Mouse (Mus musculus) liver, embryonic 12.5 days (tissue): ENCODE measurements around the gene Fgf22. TPM values are rescaled to one million over a fixed set of nuclear protein-coding genes. Genes with fewer than 3 reads are reported as not detected.

Experiments
- ATAC-seq: fragments of 200-750 bp; cut with Nextera tagmentation; 2 replicates; pipeline ENCODE4 v1.8.0; 2017; ENCODE audit warnings: moderate number of reproducible peaks, mild to moderate bottlenecking, moderate library complexity
- H3K27ac ChIP-seq: fragments of 300-500 bp; sonication (generic); 2 replicates; pipeline ENCODE4 v1.5.1; 2016; ENCODE audit warnings: mild to moderate bottlenecking
- H3K27me3 ChIP-seq: fragments of 300-500 bp; sonication (generic); replicated peaks from 2 replicates; pipeline ENCODE4 v1.6.1; 2016; ENCODE audit warnings: mild to moderate bottlenecking, moderate library complexity
- H3K36me3 ChIP-seq: fragments of 300-500 bp; sonication (generic); 2 replicates; pipeline ENCODE4 v1.6.1; 2016; ENCODE audit warnings: mild to moderate bottlenecking, moderate library complexity
- H3K4me1 ChIP-seq: fragments of 300-500 bp; sonication (generic); 2 replicates; pipeline ENCODE4 v1.6.1; 2016
- H3K4me2 ChIP-seq: fragments of 300-500 bp; sonication (generic); 2 replicates; pipeline ENCODE4 v1.6.1; 2016; ENCODE audit warnings: mild to moderate bottlenecking, moderate library complexity
- H3K4me3 ChIP-seq: fragments of 300-500 bp; sonication (generic); 2 replicates; pipeline ENCODE4 v1.5.1; 2016; ENCODE audit warnings: mild to moderate bottlenecking, moderate library complexity
- H3K9ac ChIP-seq: fragments of 300-500 bp; sonication (generic); 2 replicates; pipeline ENCODE4 v1.6.1; 2016; ENCODE audit warnings: mild to moderate bottlenecking, moderate library complexity
- H3K9me3 ChIP-seq: fragments of 300-500 bp; sonication (generic); replicated peaks from 2 replicates; pipeline ENCODE4 v1.6.1; 2016; ENCODE audit warnings: mild to moderate bottlenecking, moderate library complexity
- WGBS: fragments of 180-500 bp; shearing (Covaris S2); methylation state at CpG from one replicate; pipeline ENCODE4 v1.1.7; 2016; ENCODE audit not compliant: insufficient replicate concordance; 5-methylcytosine and 5-hydroxymethylcytosine counted together
- polyA plus RNA-seq: library from polyadenylated mRNA; unstranded; fragments of >200 nt; fragmentation: Nextera tagmentation; extraction: Ambion mirVana; gene quantifications from 2 replicates; pipeline ENCODE4 v1.2.1, GENCODE M21; 2016

Fgf22 gene
- polyA plus RNA-seq, 1 experiment from 2014 or later: 0.11 TPM

GRCm38 (mm10) chr10:79783920-79784800, 29.3 kb downstream of the Fgf22 start:
- H3K27ac ChIP-seq: no peak overlapping the region
- H3K4me1 ChIP-seq: peaks cover 33% of the 10 kb centered on the region
- H3K36me3 ChIP-seq: no peaks in the 10 kb centered on the region
- no peak overlapping the region for H3K4me2 ChIP-seq
- H3K9me3 ChIP-seq: no peaks in the 10 kb centered on the region
- H3K9ac ChIP-seq: no peak overlapping the region
- no peak for ATAC-seq
- 39% methylated on average over 27 of the region's 27 CpGs for WGBS
- peaks cover 61% of the 10 kb centered on the region for H3K27me3 ChIP-seq
- H3K4me3 ChIP-seq: no peak overlapping the region

GRCm38 (mm10) chr10:79788386-79789158, 33.7 kb downstream of the Fgf22 start:
- H3K27me3 ChIP-seq: peaks cover 32% of the 10 kb centered on the region
- H3K4me1 ChIP-seq: peaks cover 15% of the 10 kb centered on the region
- ATAC-seq: no peak
- 16% methylated on average over 7 of the region's 7 CpGs for WGBS
- no peak overlapping the region for H3K4me2 ChIP-seq
- H3K36me3 ChIP-seq: no peaks in the 10 kb centered on the region
- H3K27ac ChIP-seq: no peak overlapping the region
- no peaks in the 10 kb centered on the region for H3K9me3 ChIP-seq
- H3K4me3 ChIP-seq: no peak overlapping the region
- H3K9ac ChIP-seq: no peak overlapping the region

GRCm38 (mm10) chr10:79789581-79789980, 34.7 kb downstream of the Fgf22 start:
- no peak for ATAC-seq
- Histone ChIP-seq H3K9ac (no peak overlapping the region), H3K27ac (no peak overlapping the region), H3K4me1 (peaks cover 25% of the 10 kb centered on the region), H3K36me3 (no peaks in the 10 kb centered on the region), H3K4me3 (no peak overlapping the region), H3K4me2 (no peak overlapping the region), H3K27me3 (peaks cover 35% of the 10 kb centered on the region), H3K9me3 (no peaks in the 10 kb centered on the region)
- 43% methylated on average over 2 of the region's 2 CpGs for WGBS

- 63% methylated on average over 4 of the region's 4 CpGs for WGBS
- Histone ChIP-seq H3K4me2 (no peak within 1 kb of the TSS), H3K27me3 (peaks cover 30% of the 10 kb centered on the region), H3K36me3 (no peaks in the 10 kb centered on the region), H3K4me1 (peaks cover 35% of the 10 kb centered on the region), H3K9ac (no peak within 1 kb of the TSS), H3K4me3 (no peak within 1 kb of the TSS), H3K9me3 (no peaks in the 10 kb centered on the region), H3K27ac (no peak within 1 kb of the TSS)
- no peak for ATAC-seq
Observed at GRCm38 (mm10) chr10:79790861-79791260, 36.0 kb downstream of the Fgf22 start, which contains the start of gene Prss57. Prss57 (minus strand) TSS chr10:79790961.

DNA sequence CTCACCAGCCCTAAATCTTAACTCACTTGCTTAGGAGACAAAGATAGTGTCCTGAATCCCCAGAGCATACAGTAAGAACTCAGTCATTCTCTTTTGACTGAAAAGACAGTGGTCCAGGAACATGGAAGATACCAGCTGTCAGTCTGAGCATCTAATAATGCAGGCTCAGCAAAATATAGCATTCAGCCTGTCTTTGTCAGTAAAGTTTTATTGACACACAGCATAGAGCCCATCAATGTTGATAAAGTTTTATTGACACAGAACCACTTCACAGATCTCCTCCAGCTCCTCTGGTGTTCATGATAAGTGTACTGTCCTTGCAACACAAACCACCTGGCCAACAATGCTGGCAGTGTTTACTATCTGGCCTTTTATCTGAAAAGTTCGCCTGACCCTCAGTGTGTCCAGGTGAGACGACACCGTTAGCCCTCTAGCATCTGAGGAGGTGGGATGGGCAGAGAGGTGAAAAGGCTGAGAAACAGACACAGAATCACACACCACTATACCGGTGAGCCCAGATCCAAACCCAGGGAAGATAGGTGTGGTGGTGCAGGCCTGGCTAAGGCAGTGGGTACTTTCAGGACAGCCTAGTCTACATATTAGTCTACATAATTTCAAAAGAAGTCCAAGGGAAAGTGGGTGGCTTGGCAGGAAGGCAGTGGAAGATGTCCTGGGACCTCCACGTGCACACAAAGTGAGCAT, 37.6 kb downstream of the Fgf22 start:
- Histone ChIP-seq H3K27me3 (peaks cover 26% of the 10 kb centered on the region), H3K27ac (no peak overlapping the region), H3K4me1 (peaks cover 51% of the 10 kb centered on the region), H3K9me3 (no peaks in the 10 kb centered on the region), H3K36me3 (no peaks in the 10 kb centered on the region), H3K4me2 (0 out of 2 replicates have a peak overlapping the region, but pooled peaks have one; percentile 89), H3K4me3 (no peak overlapping the region), H3K9ac (no peak overlapping the region)
- 68% methylated on average over 5 of the region's 5 CpGs for WGBS
- no peak for ATAC-seq

DNA sequence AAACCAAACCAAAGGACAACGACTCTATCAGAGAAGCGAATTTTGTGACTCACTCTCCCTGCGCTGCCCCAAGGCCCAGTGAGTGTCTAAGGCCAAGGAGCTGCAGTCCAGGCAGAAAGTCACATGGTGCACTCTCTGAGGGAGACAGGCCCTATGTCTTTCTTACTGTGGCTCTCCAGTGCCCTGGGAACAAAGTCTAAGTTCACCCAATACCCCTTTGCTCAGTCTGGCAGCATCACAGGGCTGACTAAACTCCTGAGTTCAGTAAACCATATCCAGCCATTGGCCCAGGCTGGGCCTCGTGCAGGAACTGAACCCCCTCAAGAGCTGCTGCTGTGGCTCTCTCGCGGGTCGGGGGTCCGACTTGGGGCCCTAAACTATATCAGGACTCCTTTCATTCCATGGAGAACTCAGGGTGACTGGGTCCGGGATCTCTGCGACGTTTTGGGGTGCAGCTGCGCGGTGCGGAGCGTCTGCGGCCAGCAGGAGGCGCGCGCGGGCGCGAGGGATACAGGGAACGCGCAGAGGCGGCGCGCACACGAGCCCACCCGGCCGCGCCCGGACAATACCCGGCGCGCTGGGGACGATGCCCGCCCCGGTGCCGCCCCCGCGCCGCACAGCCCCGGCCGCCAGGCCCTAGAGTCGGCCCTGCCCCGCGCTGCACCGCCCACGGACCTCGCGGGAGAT, 38.3 kb downstream of the Fgf22 start, which contains the start of gene Palm:
Gene Palm, plus strand, starts transcription at position 522 of the 687 bp plus-strand sequence.
- peak; percentile 18; the same call in 1 of the 2 replicates for ATAC-seq
- Histone ChIP-seq H3K4me2 (peak within 1 kb of the TSS; percentile 89), H3K9ac (peak within 1 kb of the TSS; percentile 74), H3K27me3 (peaks cover 24% of the 10 kb centered on the region), H3K27ac (0 out of 2 replicates have a peak within 1 kb of the TSS, but pooled peaks have one; percentile 3), H3K36me3 (no peaks in the 10 kb centered on the region), H3K9me3 (no peaks in the 10 kb centered on the region), H3K4me3 (peak within 1 kb of the TSS; percentile 66), H3K4me1 (peaks cover 58% of the 10 kb centered on the region)
- WGBS: 5% methylated on average over 51 of the region's 51 CpGs

DNA sequence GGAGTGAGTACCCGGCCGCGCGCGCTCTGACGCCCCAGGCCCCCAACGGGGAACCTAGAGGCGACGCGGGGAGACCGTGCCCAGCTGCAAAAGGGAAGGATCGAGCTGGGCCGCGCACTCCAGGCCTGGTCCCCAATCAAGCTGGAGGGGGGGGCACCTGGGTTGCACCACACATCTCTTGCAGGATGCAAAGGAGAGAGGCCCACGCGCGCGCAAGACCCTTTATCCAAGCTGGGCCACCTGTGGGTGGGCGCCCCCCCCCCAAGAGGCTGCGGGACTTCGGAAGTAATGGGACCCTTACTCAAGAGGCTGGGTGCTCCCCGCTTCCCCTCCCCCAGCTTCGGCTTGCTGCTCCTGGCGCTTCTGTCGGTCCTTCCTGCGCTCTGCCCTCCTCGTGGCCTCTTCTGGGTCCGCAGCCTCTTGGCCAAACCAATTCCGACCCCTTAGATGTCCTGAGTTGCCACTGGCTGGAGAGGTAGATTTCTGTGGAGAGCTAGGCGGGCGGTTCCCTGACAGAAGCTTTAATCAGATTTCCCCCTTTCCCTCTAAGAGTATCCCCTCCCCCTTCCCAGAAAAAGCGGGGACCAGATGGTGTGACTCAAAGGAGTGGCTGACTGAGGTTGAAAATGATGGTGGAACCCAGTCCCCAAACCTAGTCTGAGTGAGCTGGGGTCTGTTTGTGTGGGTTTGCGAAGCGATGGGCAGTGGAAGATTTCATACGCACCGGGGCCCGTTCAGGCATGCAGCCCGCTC, 39.0 kb downstream of the Fgf22 start:
- H3K4me2 ChIP-seq: peak overlapping the region; percentile 89
- H3K4me3 ChIP-seq: peak overlapping the region; percentile 66
- WGBS: 10% methylated on average over 38 of the region's 38 CpGs
- H3K4me1 ChIP-seq: peaks cover 61% of the 10 kb centered on the region
- H3K36me3 ChIP-seq: no peaks in the 10 kb centered on the region
- 0 out of 2 replicates have a peak overlapping the region, but pooled peaks have one; percentile 3 for H3K27ac ChIP-seq
- peaks cover 20% of the 10 kb centered on the region for H3K27me3 ChIP-seq
- no peaks in the 10 kb centered on the region for H3K9me3 ChIP-seq
- peak; percentile 19; the same call in 1 of the 2 replicates for ATAC-seq
- peak overlapping the region; percentile 74 for H3K9ac ChIP-seq

GRCm38 (mm10) chr10:79794491-79794931, 39.6 kb downstream of the Fgf22 start:
- Histone ChIP-seq H3K9me3 (no peaks in the 10 kb centered on the region), H3K4me1 (peaks cover 63% of the 10 kb centered on the region)

GRCm38 (mm10) chr10:79795905-79796304, 41.0 kb downstream of the Fgf22 start:
- Histone ChIP-seq H3K4me1 (peaks cover 65% of the 10 kb centered on the region), H3K27ac (no peak overlapping the region)
- 85% methylated on average over 3 of the region's 3 CpGs for WGBS

More at GRCm38 (mm10) chr10:79794491-79794931, 39.6 kb downstream of the Fgf22 start:
- no peak for ATAC-seq
- Histone ChIP-seq H3K27me3 (peaks cover 18% of the 10 kb centered on the region), H3K4me3 (peak overlapping the region; percentile 66; the same call in 1 of the 2 replicates), H3K4me2 (peak overlapping the region; percentile 89), H3K9ac (peak overlapping the region; percentile 74; the same call in 1 of the 2 replicates), H3K27ac (0 out of 2 replicates have a peak overlapping the region, but pooled peaks have one; percentile 3), H3K36me3 (no peaks in the 10 kb centered on the region)
- 29% methylated on average over 10 of the region's 10 CpGs for WGBS

DNA sequence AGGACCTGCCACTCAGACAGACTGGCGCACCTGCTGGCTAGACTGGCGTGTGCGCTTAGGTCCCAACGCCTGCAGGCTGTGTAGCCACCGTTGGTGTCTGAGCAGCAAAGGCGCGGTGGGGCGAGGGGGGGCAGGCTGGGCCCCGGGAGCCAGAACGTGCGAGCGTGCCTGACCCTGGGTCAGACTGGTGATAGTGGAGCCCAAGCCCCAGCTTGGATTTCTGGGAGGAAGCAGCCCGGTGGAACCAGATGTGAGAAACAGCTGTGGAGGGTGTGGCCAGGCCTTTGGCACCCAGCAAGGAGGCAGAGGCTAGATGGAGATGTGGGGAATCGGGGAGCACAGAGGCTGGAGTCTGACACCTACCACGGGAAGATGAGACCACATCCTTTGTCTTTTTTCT, 42.5 kb downstream of the Fgf22 start:
- WGBS: 19% methylated on average over 15 of the region's 15 CpGs
- ATAC-seq: no peak
- no peaks in the 10 kb centered on the region for H3K36me3 ChIP-seq
- H3K27me3 ChIP-seq: peaks cover 14% of the 10 kb centered on the region
- H3K4me1 ChIP-seq: peaks cover 75% of the 10 kb centered on the region
- H3K27ac ChIP-seq: 0 out of 2 replicates have a peak overlapping the region, but pooled peaks have one; percentile 55
- no peaks in the 10 kb centered on the region for H3K9me3 ChIP-seq
- H3K9ac ChIP-seq: peak overlapping the region; percentile 20; the same call in 1 of the 2 replicates
- H3K4me3 ChIP-seq: no peak overlapping the region
- H3K4me2 ChIP-seq: peak overlapping the region; percentile 23; the same call in 1 of the 2 replicates

More at GRCm38 (mm10) chr10:79795905-79796304, 41.0 kb downstream of the Fgf22 start:
- Histone ChIP-seq H3K4me3 (no peak overlapping the region), H3K36me3 (no peaks in the 10 kb centered on the region), H3K4me2 (no peak overlapping the region), H3K9me3 (no peaks in the 10 kb centered on the region), H3K27me3 (peaks cover 14% of the 10 kb centered on the region), H3K9ac (no peak overlapping the region)
- ATAC-seq: no peak
